Mouse (Mus musculus) erythroblast, embryonic 14.5 days (primary cell): ENCODE measurements around the gene Lrrk1.

Experiments
- GATA1 ChIP-seq: IDR thresholded peaks from 2 replicates; pipeline ENCODE4 v1.6.1; 2012; ENCODE audit warnings: low read length, inconsistent platforms, mixed read lengths
- TAL1 ChIP-seq: IDR thresholded peaks from 3 replicates; pipeline ENCODE4 v1.6.1; 2012; ENCODE audit warnings: low read length, inconsistent platforms, mixed read lengths

DNA sequence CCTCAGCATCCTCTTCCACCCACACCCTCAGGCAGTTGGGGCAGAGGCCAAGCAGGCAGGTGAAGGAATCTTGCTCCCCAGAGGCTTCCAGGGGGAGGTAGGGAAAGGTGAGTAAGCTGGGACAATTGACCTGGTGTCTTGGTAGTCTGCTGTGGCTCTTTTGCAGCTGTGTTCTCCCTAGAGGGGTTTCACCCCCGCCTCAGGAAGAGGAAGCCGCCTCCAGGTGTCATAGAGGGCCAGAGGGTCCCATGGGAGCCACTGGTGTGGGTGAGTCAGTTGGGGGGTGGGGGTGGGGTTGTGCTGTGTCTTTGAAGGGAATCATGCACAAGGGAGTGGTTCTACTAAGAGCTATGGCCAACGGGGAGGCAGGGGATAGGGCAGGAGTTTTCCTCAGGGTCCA lies 193.6 kb downstream of the Lrrk1 start:
- no peak for TF ChIP-seq GATA1
- no peak for TF ChIP-seq TAL1
